Mouse (Mus musculus): ENCODE results near the gene Olfr224.
"Not testable (repeated sequence)": the region's sequence is repeated elsewhere in the genome, so short reads cannot be mapped to it uniquely, and the experiment has no call there.

The Olfr224 gene

DNA sequence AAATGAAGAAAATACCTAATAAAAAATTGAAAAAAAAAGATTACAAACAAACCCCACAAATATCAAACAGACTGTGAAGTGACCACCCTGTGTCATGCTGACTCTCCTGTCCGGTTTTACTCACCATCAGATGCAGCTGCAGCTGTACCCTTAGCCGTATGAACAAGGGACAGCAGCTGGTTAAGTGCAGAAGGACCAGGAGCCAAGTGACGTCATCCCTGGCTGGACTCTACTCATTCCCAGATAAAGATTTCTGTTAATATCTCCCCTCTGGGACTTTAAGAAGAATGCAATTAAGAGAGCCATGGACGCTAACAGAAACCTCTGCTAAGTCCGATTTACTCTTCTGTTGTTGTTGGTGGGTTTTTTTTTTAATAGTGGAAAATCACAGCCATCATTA is at the start of gene Olfr224:
Olfr224 (minus strand) TSS at position 149 of the 400 bp plus-strand sequence.
- no peak for DNase-seq (ENCODE audit: low spot score in 2 of 2)

DNA sequence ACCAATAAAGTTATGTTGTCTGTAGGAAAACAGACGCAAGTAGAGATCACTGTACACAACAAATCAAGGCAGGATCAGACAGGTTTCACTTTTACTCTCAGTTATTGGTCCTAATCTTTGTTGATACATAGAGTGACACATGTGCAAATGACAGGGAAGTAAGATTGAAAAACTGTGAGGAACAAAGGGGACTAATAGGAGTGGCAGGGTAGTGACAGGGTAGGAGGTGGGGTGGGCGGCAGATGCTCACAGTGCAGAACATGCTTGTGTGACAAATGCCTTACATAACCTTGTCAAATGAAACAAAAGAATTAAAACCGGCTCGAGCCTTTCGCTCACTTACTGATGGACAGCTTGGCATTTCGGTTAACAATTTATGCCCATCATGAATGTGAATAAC is 48.4 kb upstream of the Olfr224 start:
- DNase-seq (ENCODE audit: low spot score in 2 of 2) = no peak

DNA sequence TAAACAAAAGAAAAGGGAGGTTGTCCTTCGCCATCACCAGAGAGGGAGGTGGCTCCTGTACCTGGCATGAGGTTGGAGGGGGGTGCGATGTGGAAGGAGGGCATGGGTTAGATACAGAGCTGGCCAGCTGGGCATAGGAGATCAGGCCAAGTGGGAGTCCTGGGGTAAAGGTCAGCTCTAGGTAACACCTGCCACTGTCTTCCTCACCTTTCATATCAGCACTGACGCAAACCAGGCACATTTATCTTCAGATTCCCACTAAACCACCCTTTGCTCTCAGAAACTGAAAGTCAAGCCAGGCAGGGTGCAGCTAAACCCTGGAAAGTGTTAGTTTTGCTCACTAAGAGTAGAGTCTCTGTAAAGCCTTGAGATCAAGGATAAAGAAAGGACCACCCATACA is 48.0 kb upstream of the Olfr224 start:
- no peak for DNase-seq (ENCODE audit: low spot score in 2 of 2)

DNA sequence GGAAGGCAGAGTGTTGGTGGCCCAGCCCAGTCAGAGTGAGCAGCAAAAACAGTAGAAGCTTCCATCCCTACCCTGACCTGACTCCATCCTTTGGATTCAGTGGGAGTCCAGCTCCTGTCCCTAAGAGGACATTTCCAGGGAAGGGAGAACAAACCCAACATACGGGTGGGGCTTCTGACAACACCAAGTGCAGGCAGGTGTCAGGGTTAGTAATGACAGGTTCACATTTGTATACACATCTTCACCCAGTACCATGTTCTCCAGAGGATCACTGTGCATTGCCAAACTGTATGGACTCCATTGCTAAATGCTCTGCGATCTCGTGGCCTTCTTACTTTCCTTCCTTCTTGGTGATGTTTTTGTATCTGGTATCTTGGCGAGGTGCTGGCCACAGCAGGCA is 45.6 kb upstream of the Olfr224 start, which contains the start of gene 2210407C18Rik:
2210407C18Rik (minus strand) TSS at position 101 of the 400 bp plus-strand sequence.
- DNase-seq (ENCODE audit: low spot score in 2 of 2) = no peak

- DNase-seq (ENCODE audit: low spot score in 2 of 2) = no peak
These were observed 44.2 kb upstream of the Olfr224 start for GRCm38 (mm10) chr11:58614526-58614925.

DNA sequence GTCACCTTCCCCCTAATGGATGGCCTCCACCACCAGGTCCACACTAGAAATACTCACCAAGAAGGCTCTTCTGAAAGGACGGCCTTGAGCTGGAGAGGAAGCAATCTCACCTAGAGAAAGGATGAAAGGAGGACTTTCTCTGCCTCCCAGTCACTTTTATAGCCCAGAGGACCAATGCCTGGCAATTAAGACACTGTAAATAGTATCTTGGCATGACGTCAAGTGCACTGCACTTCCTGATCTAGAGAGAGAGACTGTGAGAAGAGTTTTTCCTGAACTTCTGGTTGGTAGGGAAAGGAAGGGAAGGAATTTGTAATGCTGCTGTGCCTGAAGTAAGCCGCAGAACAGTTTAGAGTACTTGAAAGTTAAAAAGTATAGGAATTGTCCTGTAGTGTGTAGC is 43.0 kb upstream of the Olfr224 start:
- no peak for DNase-seq (ENCODE audit: low spot score in 2 of 2)

GRCm38 (mm10) chr11:58607030-58607429 is 36.7 kb upstream of the Olfr224 start:
- DNase-seq (ENCODE audit: low spot score in 2 of 2) = no peak

- no peak for DNase-seq (ENCODE audit: low spot score in 2 of 2)
These were observed 36.0 kb upstream of the Olfr224 start for GRCm38 (mm10) chr11:58606177-58606919.

DNA sequence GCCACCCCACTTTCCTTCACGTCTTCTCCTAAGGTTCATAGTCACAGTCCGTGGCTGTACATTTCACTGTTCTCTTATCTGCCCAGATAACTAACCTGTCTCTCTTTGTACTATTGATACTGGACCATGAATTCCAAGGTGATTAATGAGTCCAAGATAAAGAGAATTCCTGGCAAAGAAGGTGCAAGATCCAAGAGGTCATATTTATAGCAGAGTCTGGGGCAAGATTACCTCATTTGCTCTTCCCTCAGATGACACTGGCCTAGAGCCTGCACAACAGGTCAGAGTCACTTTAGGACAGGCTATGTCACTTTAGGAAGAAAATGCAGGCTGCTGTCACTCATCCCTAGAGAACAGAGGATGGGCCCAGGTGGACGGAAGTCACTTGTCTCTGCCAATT is 34.9 kb upstream of the Olfr224 start:
- DNase-seq (ENCODE audit: low spot score in 2 of 2) = no peak

DNA sequence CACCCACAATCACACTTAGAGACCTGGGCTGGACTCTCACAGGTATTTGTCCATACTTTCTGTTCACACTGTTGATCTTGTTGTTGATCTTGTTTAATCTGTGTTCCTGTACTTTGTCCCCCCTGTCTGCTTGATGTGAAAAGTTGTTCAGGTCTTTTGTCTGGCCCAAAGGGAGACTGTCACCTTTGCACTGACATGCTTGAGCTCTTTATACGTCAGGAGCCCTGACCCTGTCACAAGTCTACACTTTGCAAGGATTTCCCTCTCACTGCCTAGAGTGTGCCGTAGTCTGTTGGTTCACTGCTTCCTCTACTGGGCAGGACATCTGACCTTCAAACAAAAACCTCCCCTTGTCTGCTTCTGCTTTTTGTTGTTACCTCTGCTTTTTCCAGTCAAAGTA is 34.3 kb upstream of the Olfr224 start:
- no peak for DNase-seq (ENCODE audit: low spot score in 2 of 2)

DNA sequence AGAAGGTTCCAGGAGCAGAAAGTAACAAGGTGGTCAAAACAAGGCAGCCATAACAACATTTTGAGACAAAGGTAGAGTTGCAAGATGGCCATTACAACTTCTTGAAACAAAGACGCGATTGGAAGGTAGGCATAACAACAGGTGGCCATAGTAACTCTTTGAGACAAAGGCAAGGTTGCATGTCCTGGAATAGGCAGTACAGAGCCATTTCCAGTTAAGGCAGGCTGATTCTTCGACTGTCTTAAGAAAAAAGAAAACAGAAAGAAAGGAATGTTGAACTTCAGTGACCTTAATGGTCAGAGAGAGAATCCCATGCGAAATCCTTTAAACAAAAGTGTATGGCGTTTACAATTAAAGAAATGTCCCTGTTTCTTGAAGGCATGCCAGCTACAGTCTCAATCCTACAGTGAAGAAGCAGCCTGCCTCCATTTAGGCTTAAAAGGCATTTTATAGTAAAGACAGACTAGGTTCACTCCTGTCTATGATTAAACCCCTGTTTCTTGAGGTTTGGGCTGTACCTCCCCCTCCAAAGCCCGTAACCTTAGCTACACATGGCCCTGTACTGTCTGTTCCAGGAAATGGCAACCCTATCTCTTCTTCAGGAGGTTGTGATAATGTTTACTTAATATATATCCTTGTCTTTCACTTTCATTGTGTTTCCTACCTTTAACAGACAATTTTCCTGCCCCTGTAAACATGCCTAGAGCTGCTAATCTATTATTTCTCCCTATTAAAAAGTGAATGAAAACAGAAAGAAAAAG is 32.6 kb upstream of the Olfr224 start:
- DNase-seq (ENCODE audit: low spot score in 2 of 2) = no peak

DNA sequence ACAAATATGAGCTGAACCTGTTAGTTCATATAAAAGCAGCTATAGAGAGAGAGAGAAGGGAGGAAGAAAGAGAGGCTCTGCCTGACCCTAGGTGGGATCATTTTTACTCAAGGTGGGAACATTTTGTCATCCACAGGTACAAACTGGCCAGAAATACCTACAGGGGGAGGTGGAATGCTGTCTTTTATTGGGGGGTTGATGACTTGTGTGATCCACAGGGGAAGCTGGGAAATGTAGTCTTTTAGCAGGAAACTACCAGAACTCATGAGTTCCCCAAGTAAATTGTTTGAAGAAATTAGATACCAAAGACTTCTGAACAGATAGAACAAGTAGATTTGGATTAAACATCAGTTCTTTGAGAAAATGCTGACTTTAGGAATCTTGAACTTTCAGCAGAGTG is 31.7 kb upstream of the Olfr224 start:
- no peak for DNase-seq (ENCODE audit: low spot score in 2 of 2)

DNA sequence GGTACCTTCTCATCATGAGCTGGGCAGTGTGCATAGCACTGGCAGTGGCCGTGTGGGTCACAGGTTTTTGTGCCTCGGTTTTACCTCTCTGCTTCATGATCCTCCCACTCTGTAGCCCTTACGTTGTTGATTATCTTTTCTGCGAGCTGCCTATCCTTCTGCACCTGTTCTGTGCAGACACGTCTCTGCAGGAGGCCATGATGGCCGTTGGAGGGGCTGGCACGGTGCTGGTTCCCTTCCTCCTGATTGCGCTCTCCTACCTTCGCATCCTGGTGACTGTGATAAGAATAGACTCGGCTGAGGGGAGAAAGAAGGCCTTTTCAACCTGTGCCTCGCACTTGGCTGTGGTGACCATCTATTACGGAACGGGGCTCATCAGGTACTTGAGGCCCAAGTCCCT is 27.5 kb upstream of the Olfr224 start:
- DNase-seq (ENCODE audit: low spot score in 2 of 2) = no peak

DNA sequence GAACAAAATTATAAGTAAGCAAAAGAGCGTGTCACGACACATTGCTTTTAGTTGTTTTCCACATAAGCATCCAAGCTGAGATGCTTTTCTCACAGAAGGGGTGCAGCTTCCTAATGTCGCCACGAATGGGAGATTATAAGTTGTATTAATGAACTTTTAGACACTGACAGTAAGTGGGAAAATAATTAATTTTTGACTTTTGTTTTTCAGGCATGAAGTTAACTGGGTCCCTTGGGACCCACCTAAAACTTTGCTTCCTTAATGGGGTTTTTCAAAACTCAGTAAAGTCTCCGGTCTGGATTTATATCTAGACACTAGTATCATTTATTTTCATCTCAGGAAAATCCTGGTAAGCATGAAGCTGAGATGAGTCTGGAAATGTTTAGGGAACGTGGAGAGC is 24.5 kb upstream of the Olfr224 start, which contains the start of gene Olfr324:
Olfr324 (plus strand) TSS at position 301 of the 400 bp plus-strand sequence.
- no peak for DNase-seq (ENCODE audit: low spot score in 2 of 2)

- DNase-seq (ENCODE audit: low spot score in 2 of 2) = no peak
These were observed 18.4 kb upstream of the Olfr224 start for GRCm38 (mm10) chr11:58588620-58589250.

DNA sequence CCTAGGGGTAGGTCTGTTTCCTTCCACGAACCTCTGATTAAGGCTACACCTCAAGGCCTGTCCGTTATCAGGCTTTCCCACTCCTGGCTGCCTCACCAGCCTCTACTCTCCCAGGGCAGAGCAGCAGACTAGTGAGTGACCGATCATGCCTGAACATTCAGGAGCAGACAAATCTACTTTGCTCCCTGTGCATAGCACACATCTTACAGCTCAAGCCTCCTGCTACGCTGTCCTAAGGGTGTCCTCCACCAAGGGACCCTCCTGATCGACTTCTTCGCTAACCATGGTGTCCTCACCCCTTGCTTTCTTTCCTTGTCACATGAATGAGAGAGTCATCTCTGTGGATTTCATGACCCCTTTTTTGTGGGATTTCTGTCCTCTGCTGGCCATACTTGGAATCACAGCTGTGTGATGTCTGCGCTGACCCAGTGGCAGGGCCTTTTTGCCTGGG is 17.6 kb upstream of the Olfr224 start:
- peak; percentile 19 to 25 for DNase-seq (ENCODE audit: low spot score in 2 of 2)

GRCm38 (mm10) chr11:58578636-58579035 is 8.3 kb upstream of the Olfr224 start:
- DNase-seq (ENCODE audit: low spot score in 2 of 2) = no peak

DNA sequence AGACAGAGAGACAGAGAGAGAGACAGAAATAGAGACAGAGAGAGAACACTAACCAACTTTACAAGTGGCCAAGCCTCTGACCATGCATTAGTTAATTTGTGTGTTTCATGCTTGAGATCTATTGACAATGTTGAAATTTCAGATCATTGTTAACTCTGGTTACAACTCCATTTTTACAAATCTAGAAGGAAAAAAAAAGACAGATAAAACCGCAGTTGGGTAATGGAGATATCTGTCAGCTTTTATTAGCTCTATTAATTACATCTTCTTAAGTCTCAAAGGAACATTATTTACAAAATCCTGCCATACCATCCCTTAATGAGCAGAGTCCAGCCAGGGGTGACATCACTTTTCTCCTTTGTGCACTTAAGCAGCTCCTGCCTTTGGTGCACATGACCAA is 7.1 kb upstream of the Olfr224 start, which contains the start of gene Olfr325:
Olfr325 (plus strand) TSS at position 301 of the 400 bp plus-strand sequence.
- DNase-seq (ENCODE audit: low spot score in 2 of 2) = no peak

GRCm38 (mm10) chr11:58555536-58555935 is 14.8 kb downstream of the Olfr224 start, which contains the start of gene Olfr328:
Gene Olfr328, minus strand, starts transcription at chr11:58555636.
- no peak for DNase-seq (ENCODE audit: low spot score in 2 of 2)

DNA sequence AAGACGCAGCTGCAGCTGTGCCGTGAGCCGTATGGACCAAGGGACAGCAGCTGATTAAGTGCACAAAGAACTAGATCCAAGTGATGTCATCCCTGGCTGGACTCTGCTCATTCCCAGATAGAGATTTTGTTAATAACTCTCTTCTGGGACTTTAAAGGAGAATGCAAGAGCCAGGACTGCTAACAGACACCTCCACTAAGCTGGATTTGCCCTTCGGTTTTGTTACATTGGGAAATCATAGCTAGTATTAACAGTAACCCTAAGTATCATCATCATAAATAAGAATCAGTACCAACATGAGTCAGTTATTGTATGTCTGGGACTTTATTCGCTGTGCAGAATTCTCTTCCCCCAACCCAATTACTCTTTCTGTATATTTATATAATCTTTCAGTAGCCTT is 24.0 kb downstream of the Olfr224 start, which contains the start of gene Olfr329-ps:
Olfr329-ps (minus strand) TSS at position 101 of the 400 bp plus-strand sequence.
- DNase-seq (ENCODE audit: low spot score in 2 of 2) = no peak

GRCm38 (mm10) chr11:58534736-58535135 is 35.6 kb downstream of the Olfr224 start, which contains the start of gene Olfr330:
Gene Olfr330, minus strand, starts transcription at chr11:58534836.
- DNase-seq (ENCODE audit: low spot score in 2 of 2) = not testable (repeated sequence)

DNA sequence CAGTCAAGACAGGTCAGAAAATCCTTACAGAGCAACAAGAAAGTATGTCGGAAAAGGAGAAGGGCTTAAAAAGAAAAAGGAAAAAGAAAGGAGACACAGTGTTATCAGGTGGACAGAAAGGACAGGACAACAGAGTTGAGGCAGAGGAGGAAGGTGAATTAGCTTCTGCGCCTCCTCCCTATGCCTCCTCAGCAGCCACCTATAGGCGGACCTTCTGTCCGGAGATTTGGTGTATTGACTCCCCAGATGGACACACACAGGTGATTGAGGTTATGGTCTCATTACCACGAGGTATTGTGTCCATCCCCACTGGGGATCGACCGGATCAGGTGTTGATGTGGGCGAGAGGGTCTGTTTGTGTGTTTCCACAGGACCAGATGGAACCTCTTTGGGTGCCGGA is 50.6 kb downstream of the Olfr224 start:
- peak; percentile 6 to 8 for DNase-seq (ENCODE audit: low spot score in 2 of 2)
